Mouse (Mus musculus) heart, postnatal 0 days (tissue): ENCODE measurements around the gene Pnpla3. TPM values are rescaled to one million over a fixed set of nuclear protein-coding genes. Genes with fewer than 3 reads are reported as not detected.

Experiments
- ATAC-seq: fragments of 200-750 bp; cut with Nextera tagmentation; 2 replicates; pipeline ENCODE4 v1.8.0; 2017; ENCODE audit warnings: low read depth, moderate number of reproducible peaks, moderate library complexity; ENCODE audit not compliant: insufficient read depth
- DNase-seq: peaks from one replicate; pipeline ENCODE4 v3.0.0-alpha.2; 2016; ENCODE audit warnings: low spot score
- H3K27ac ChIP-seq: fragments of 300-500 bp; sonication (generic); 2 replicates; pipeline ENCODE4 v1.5.1; 2014; ENCODE audit warnings: low read depth, mild to moderate bottlenecking
- H3K27me3 ChIP-seq: fragments of 300-500 bp; sonication (generic); 2 replicates; pipeline ENCODE4 v1.6.1; 2014; ENCODE audit warnings: low read length, mixed read lengths; ENCODE audit not compliant: control insufficient read depth, insufficient read depth
- H3K36me3 ChIP-seq: fragments of 300-500 bp; sonication (generic); replicated peaks from 2 replicates; pipeline ENCODE4 v1.6.1; 2014; ENCODE audit warnings: low read length, mixed read lengths; ENCODE audit not compliant: control insufficient read depth, insufficient read depth
- H3K4me1 ChIP-seq: fragments of 300-500 bp; sonication (generic); 2 replicates; pipeline ENCODE4 v1.6.1; 2014; ENCODE audit warnings: antibody characterized with exemption; ENCODE audit not compliant: control insufficient read depth, insufficient read depth
- H3K4me2 ChIP-seq: fragments of 300-500 bp; sonication (generic); 2 replicates; pipeline ENCODE4 v1.6.1; 2014; ENCODE audit warnings: low read depth, mild to moderate bottlenecking, low read length, moderate library complexity
- H3K4me3 ChIP-seq: fragments of 300-500 bp; sonication (generic); 2 replicates; pipeline ENCODE4 v1.5.1; 2014; ENCODE audit warnings: low read depth, low read length
- H3K9ac ChIP-seq: fragments of 300-500 bp; sonication (generic); replicated peaks from 2 replicates; pipeline ENCODE4 v1.6.1; 2014; ENCODE audit warnings: low read depth, low read length, mixed read lengths
- H3K9me3 ChIP-seq: fragments of 300-500 bp; sonication (generic); replicated peaks from 2 replicates; pipeline ENCODE4 v1.6.1; 2016; ENCODE audit warnings: low read length; ENCODE audit not compliant: control insufficient read depth
- CTCF ChIP-seq: IDR thresholded peaks from 2 replicates; pipeline ENCODE4 v1.5.1; 2016; ENCODE audit warnings: antibody characterized with exemption, control low read depth, low read depth
- EP300 ChIP-seq: IDR thresholded peaks from 2 replicates; pipeline ENCODE4 v1.6.1; 2016; ENCODE audit warnings: antibody characterized with exemption, low read depth
- WGBS: fragments of 180-500 bp; shearing (Covaris S2); extraction: QIAGEN DNeasy Blood & Tissue Kit; methylation state at CpG from one replicate; pipeline ENCODE4 v1.1.7; 2014; 5-methylcytosine and 5-hydroxymethylcytosine counted together
- polyA plus RNA-seq: library from polyadenylated mRNA; unstranded; fragments of >200 nt; fragmentation: Nextera tagmentation; extraction: Ambion mirVana; gene quantifications from 2 replicates; pipeline ENCODE4 v1.2.1, GENCODE M21; 2015
- total RNA-seq: library from RNA; depleted of rRNA; stranded (reverse); fragments of >200 nt; gene quantifications from 2 replicates; pipeline ENCODE4 v1.2.3, GENCODE M21; 2014; ENCODE audit warnings: low replicate concordance

The Pnpla3 gene
- total and polyA plus RNA-seq, 2 experiments from 2014 or later, result 0.48 TPM; not detected in 1

- ATAC-seq, result no peak
- H3K9me3 ChIP-seq, result no peaks in the 10 kb centered on the region
- H3K27me3 ChIP-seq, result peaks cover 5% of the 10 kb centered on the region; the same call in 1 of the 2 replicates
- H3K36me3 ChIP-seq, result no peaks in the 10 kb centered on the region
- H3K9ac ChIP-seq, result no peak overlapping the region
- no peak overlapping the region for H3K4me3 ChIP-seq
- no peak overlapping the region for H3K4me2 ChIP-seq
- no peak for DNase-seq
- H3K27ac ChIP-seq, result no peak overlapping the region
- H3K4me1 ChIP-seq, result no peaks in the 10 kb centered on the region
- TF ChIP-seq EP300, result no peak
- TF ChIP-seq CTCF, result no peak
- WGBS, result 84% methylated on average over 9 of the region's 9 CpGs
Observed at GRCm38 (mm10) chr15:84178733-84179132, 11.1 kb downstream of the Pnpla3 start.

DNA sequence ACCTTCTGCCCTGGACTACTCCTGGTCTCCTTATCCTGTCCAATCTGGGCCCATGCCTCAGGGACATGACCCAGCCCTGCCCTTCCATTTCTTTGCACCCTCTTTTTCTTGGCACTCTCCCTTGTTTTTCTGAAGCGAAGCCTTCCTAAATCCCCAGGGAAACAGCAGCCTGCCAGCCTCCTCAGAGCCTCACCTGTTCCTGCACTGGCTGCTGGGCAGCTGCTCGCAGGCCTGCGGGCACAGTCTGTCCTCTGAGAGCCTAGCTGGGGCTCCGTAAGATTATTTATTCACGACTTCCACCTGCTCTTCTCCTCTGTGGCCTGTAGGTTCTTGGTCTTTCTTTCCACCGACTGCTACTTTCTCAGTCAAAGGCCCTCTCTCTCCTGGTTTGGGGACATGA lies 14.4 kb downstream of the Pnpla3 start:
- Histone ChIP-seq H3K4me3 (no peak overlapping the region), H3K27ac (no peak overlapping the region), H3K4me1 (no peaks in the 10 kb centered on the region), H3K4me2 (no peak overlapping the region), H3K36me3 (no peaks in the 10 kb centered on the region), H3K27me3 (peaks cover 5% of the 10 kb centered on the region; the same call in 1 of the 2 replicates), H3K9me3 (no peaks in the 10 kb centered on the region), H3K9ac (no peak overlapping the region)
- WGBS, result 63% methylated on average over 6 of the region's 6 CpGs
- no peak for DNase-seq
- TF ChIP-seq EP300, result no peak
- TF ChIP-seq CTCF, result no peak
- no peak for ATAC-seq

- H3K27ac ChIP-seq, result no peak overlapping the region
- H3K36me3 ChIP-seq, result no peaks in the 10 kb centered on the region
- H3K9ac ChIP-seq, result no peak overlapping the region
- no peak overlapping the region for H3K4me3 ChIP-seq
- peaks cover 5% of the 10 kb centered on the region; the same call in 1 of the 2 replicates for H3K27me3 ChIP-seq
- WGBS, result 14% methylated on average over 1 of the region's 1 CpGs
- DNase-seq (no peak), ATAC-seq (no peak; the same call in 1 of the 2 replicates)
- no peak overlapping the region for H3K4me2 ChIP-seq
- no peak for TF ChIP-seq CTCF
- no peak for TF ChIP-seq EP300
- H3K4me1 ChIP-seq, result no peaks in the 10 kb centered on the region
- H3K9me3 ChIP-seq, result no peaks in the 10 kb centered on the region
Observed at GRCm38 (mm10) chr15:84183967-84184366, 16.3 kb downstream of the Pnpla3 start.

DNA sequence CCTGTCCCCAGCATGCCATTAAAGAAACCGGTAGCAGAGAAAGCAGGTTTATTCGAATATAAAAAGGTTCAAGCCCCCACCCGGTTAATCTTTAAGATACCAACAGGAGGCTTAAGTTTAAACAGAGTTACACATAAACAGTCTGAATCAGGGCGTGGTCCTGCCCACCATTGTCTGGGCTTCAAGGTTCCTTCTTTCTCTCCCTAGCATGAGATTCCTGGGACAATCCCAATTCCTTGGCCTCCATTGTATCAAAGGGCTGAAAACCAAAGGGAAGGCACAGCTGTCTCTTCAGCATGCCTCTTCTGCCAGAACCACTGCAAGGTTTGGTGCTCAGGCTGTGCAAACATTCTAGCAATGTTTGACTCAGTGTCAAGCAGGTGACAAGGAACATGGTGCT lies 18.6 kb downstream of the Pnpla3 start:
- Histone ChIP-seq H3K36me3 (no peaks in the 10 kb centered on the region), H3K9ac (no peak overlapping the region), H3K4me3 (no peak overlapping the region), H3K9me3 (no peaks in the 10 kb centered on the region), H3K4me1 (no peaks in the 10 kb centered on the region), H3K4me2 (no peak overlapping the region), H3K27me3 (peaks cover 5% of the 10 kb centered on the region; the same call in 1 of the 2 replicates), H3K27ac (no peak overlapping the region)
- WGBS, result 53% methylated on average over 4 of the region's 4 CpGs
- ATAC-seq (no peak), DNase-seq (no peak)
- no peak for TF ChIP-seq CTCF
- no peak for TF ChIP-seq EP300

GRCm38 (mm10) chr15:84188887-84189530 lies 21.4 kb downstream of the Pnpla3 start:
- no peak overlapping the region for H3K9ac ChIP-seq
- ATAC-seq (no peak), DNase-seq (no peak)
- peaks cover 7% of the 10 kb centered on the region for H3K4me1 ChIP-seq
- 45% methylated on average over 2 of the region's 2 CpGs for WGBS
- H3K27me3 ChIP-seq, result no peaks in the 10 kb centered on the region
- no peaks in the 10 kb centered on the region for H3K9me3 ChIP-seq
- H3K4me3 ChIP-seq, result no peak overlapping the region
- no peak overlapping the region for H3K4me2 ChIP-seq
- H3K27ac ChIP-seq, result no peak overlapping the region
- no peak for TF ChIP-seq EP300
- no peak for TF ChIP-seq CTCF
- H3K36me3 ChIP-seq, result no peaks in the 10 kb centered on the region

DNA sequence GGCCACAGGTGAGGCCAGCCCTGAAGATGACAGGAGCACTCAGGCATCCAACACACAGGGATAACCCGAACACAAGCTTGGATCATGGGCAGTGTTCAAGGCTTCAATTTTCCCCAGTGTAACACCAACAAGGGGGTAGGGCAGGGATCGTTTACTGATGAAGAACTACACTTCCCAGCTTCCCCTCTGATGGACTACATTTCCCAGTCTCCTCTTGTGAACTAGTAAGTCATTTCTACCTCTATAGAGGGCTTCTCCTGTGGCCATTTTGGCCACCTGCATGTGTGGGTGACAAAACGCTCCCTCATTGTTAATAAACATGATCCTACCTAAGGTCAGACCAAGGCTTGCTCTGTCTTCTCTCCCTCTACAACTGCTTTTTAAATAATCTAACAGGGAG lies 22.2 kb downstream of the Pnpla3 start:
- TF ChIP-seq CTCF (no peak), EP300 (no peak)
- Histone ChIP-seq H3K36me3 (no peaks in the 10 kb centered on the region), H3K9ac (no peak overlapping the region), H3K27me3 (no peaks in the 10 kb centered on the region), H3K9me3 (no peaks in the 10 kb centered on the region), H3K4me2 (no peak overlapping the region), H3K27ac (no peak overlapping the region), H3K4me3 (no peak overlapping the region), H3K4me1 (peaks cover 7% of the 10 kb centered on the region)
- DNase-seq, result peak; percentile 48
- 39% methylated on average over 3 of the region's 3 CpGs for WGBS
- ATAC-seq, result no peak
